Mouse (Mus musculus) spleen, postnatal 36 days (tissue): ENCODE results near the gene Mboat7.

ENCODE experiments used
- DNase-seq, 2 experiments: peaks; one replicate each; pipeline ENCODE4 v3.0.0; 2022; ENCODE audit warnings: low spot score in 2 of 2, mixed read lengths in 1 of 2

Gene Mboat7

GRCm38 (mm10) chr7:3692382-3692986 lies 839 bp downstream of the Mboat7 start, which contains the start of gene Tsen34:
Gene Tsen34, plus strand, starts transcription at chr7:3692863.
- DNase-seq, result no peak

GRCm38 (mm10) chr7:3691919-3692318 lies 1.4 kb downstream of the Mboat7 start:
- no peak for DNase-seq

- DNase-seq, result no peak
These were observed 7.7 kb downstream of the Mboat7 start for GRCm38 (mm10) chr7:3685400-3686187.

- DNase-seq, result no peak
These were observed 8.6 kb downstream of the Mboat7 start for GRCm38 (mm10) chr7:3684698-3685097.

GRCm38 (mm10) chr7:3683908-3684550 lies 9.3 kb downstream of the Mboat7 start:
- no peak for DNase-seq

GRCm38 (mm10) chr7:3677342-3677741 lies 16.0 kb downstream of the Mboat7 start, which contains the start of gene Tmc4:
Gene Tmc4, minus strand, starts transcription at chr7:3677553.
- DNase-seq, result no peak

- DNase-seq, result no peak
These were observed 17.0 kb downstream of the Mboat7 start for GRCm38 (mm10) chr7:3676371-3676770.

GRCm38 (mm10) chr7:3675228-3675548 lies 18.1 kb downstream of the Mboat7 start:
- DNase-seq, result no peak

GRCm38 (mm10) chr7:3674507-3675227 lies 18.7 kb downstream of the Mboat7 start:
- DNase-seq, result peak; percentile 68 to 73

GRCm38 (mm10) chr7:3666921-3667391 lies 26.4 kb downstream of the Mboat7 start:
- DNase-seq, result no peak

GRCm38 (mm10) chr7:3665215-3666114 lies 27.9 kb downstream of the Mboat7 start, which contains the start of gene Leng1:
Gene Leng1, minus strand, starts transcription at chr7:3665840.
- peak; percentile 96 to 97 for DNase-seq

GRCm38 (mm10) chr7:3664524-3665214 lies 28.7 kb downstream of the Mboat7 start:
- no peak for DNase-seq

GRCm38 (mm10) chr7:3658578-3658977 lies 34.7 kb downstream of the Mboat7 start:
- no peak for DNase-seq

GRCm38 (mm10) chr7:3656966-3657365 lies 36.4 kb downstream of the Mboat7 start:
- no peak for DNase-seq

GRCm38 (mm10) chr7:3646641-3647040 lies 46.7 kb downstream of the Mboat7 start:
- DNase-seq, result no peak

GRCm38 (mm10) chr7:3646188-3646587 lies 47.1 kb downstream of the Mboat7 start:
- no peak for DNase-seq

GRCm38 (mm10) chr7:3645488-3646025 lies 47.8 kb downstream of the Mboat7 start:
- peak in 1 of 2 experiments; percentile 26 for DNase-seq

GRCm38 (mm10) chr7:3644672-3645487 lies 48.4 kb downstream of the Mboat7 start, which contains the start of gene Cnot3:
Gene Cnot3, plus strand, starts transcription at chr7:3645268.
- DNase-seq, result peak; percentile 99

- peak in 1 of 2 experiments; percentile 21 for DNase-seq
These were observed 49.0 kb downstream of the Mboat7 start for GRCm38 (mm10) chr7:3644348-3644671.
